13 mouse cellular contexts compared by ENCODE assay signal in the genomic region with DNA sequence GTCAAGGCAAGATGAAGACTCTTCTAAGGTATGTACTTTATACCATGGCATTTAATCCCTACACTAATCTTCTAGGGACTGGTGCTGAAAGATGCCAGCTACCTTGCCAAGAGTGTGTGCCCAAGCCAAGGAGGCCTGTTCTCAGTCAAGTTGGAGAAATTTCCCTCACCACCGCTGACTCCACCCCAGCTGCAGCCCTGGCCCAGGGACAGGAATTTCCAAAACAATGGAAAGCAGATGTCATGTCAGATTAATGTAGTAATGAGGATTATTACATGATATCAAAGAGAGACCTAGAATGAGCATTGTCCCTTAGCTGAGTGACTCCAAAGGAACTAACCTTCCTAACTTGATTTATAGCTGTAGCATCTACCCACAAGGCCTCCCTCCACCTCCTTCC. TPM values are rescaled to one million over a fixed set of nuclear protein-coding genes. Genes with fewer than 3 reads are reported as not detected.
DNase-seq lines count a peak whose midpoint lies in the region; ATAC-seq and TF ChIP-seq lines count a peak whose summit lies in the region.
"Had no signal": no experiment of that assay in that cellular context is flagged by ENCODE, and none has a peak within 500 bp of the region (broad histone marks: within the 10 kb centered on the region; RNA-seq: fewer than 3 reads in every experiment).

No protein-coding gene starts in this region.

- H3K27me3 ChIP-seq in embryonic facial prominence, embryonic 14.5 days (replicated peaks; ENCODE audit: control insufficient read depth, insufficient read depth, low read length): no peaks in the 10 kb centered on the region; the same call in 1 of the 2 replicates
- peaks cover 12% of the 10 kb centered on the region for H3K27me3 ChIP-seq in embryonic facial prominence, embryonic 10.5 days (replicated peaks; ENCODE audit: low read depth, poor library complexity, severe bottlenecking)
- no peaks in the 10 kb centered on the region for H3K27me3 ChIP-seq in E14TG2a.4 (ENCODE audit: insufficient read depth, low read length)
- H3K27me3 ChIP-seq in lung, postnatal 0 days (replicated peaks; ENCODE audit: insufficient read depth, low read length): no peaks in the 10 kb centered on the region
- no peaks in the 10 kb centered on the region for H3K27me3 ChIP-seq in intestine, embryonic 15.5 days (replicated peaks)

- intact Hi-C loops in heart, postnatal 10 days (cut with DNase I): no loop called here

- no peak overlapping the region for H3K9ac ChIP-seq in embryonic facial prominence, embryonic 14.5 days (ENCODE audit: low read depth, low read length)
- no peak overlapping the region for H3K9ac ChIP-seq in lung, postnatal 0 days (replicated peaks; ENCODE audit: low read depth)
- no peak overlapping the region for H3K9ac ChIP-seq in intestine, embryonic 15.5 days
- H3K9ac ChIP-seq: forebrain, embryonic 15.5 days; hindbrain, embryonic 12.5 days had no signal

- no peak for TF ChIP-seq EP300 in lung, postnatal 0 days (IDR thresholded peaks at IDR 0.05)

- no peaks in the 10 kb centered on the region for H3K36me3 ChIP-seq in embryonic facial prominence, embryonic 14.5 days (ENCODE audit: control insufficient read depth, insufficient read depth, low read length)
- no peaks in the 10 kb centered on the region for H3K36me3 ChIP-seq in embryonic facial prominence, embryonic 10.5 days (replicated peaks)
- peaks cover 38% of the 10 kb centered on the region for H3K36me3 ChIP-seq in E14TG2a.4 (ENCODE audit: insufficient read depth, low read length)
- H3K36me3 ChIP-seq in lung, postnatal 0 days (ENCODE audit: insufficient read depth, low read length): no peaks in the 10 kb centered on the region
- H3K36me3 ChIP-seq in intestine, embryonic 15.5 days: no peaks in the 10 kb centered on the region
- H3K36me3 ChIP-seq: forebrain, embryonic 15.5 days; hindbrain, embryonic 12.5 days had no signal

- H3K4me2 ChIP-seq in embryonic facial prominence, embryonic 14.5 days (ENCODE audit: low read depth, low read length): no peak overlapping the region
- H3K4me2 ChIP-seq in lung, postnatal 0 days (replicated peaks; ENCODE audit: low read depth, low read length): no peak overlapping the region
- no peak overlapping the region for H3K4me2 ChIP-seq in intestine, embryonic 15.5 days (replicated peaks)
- H3K4me2 ChIP-seq: forebrain, embryonic 15.5 days; hindbrain, embryonic 12.5 days had no signal

- 41% methylated on average over 1 of the region's 1 CpGs for WGBS in embryonic facial prominence, embryonic 14.5 days
- WGBS in embryonic facial prominence, embryonic 10.5 days: 81% methylated on average over 1 of the region's 1 CpGs
- WGBS in lung, postnatal 0 days: 53% methylated on average over 1 of the region's 1 CpGs
- 81% methylated on average over 1 of the region's 1 CpGs for WGBS in intestine, embryonic 15.5 days

- TF ChIP-seq CTCF in E14TG2a.4 (conservative IDR thresholded peaks at IDR 0.05; ENCODE audit: low read length): no peak
- TF ChIP-seq CTCF in lung, postnatal 0 days (IDR thresholded peaks at IDR 0.05): no peak

- no peaks in the 10 kb centered on the region for H3K4me1 ChIP-seq in embryonic facial prominence, embryonic 14.5 days (ENCODE audit: control insufficient read depth, insufficient read depth, low read length)
- H3K4me1 ChIP-seq in embryonic facial prominence, embryonic 10.5 days: peaks cover 16% of the 10 kb centered on the region
- peaks cover 99% of the 10 kb centered on the region for H3K4me1 ChIP-seq in E14TG2a.4 (replicated peaks; ENCODE audit: low read depth, low read length)
- H3K4me1 ChIP-seq in lung, postnatal 0 days (ENCODE audit: insufficient read depth, low read depth, low read length): peaks cover 12% of the 10 kb centered on the region; the same call in 1 of the 2 replicates
- H3K4me1 ChIP-seq in intestine, embryonic 15.5 days (replicated peaks): peaks cover 6% of the 10 kb centered on the region; the same call in 1 of the 2 replicates
- H3K4me1 ChIP-seq: forebrain, embryonic 15.5 days had no signal

- H3K27ac ChIP-seq in embryonic facial prominence, embryonic 14.5 days (replicated peaks; ENCODE audit: low read depth, low read length): no peak overlapping the region
- no peak overlapping the region for H3K27ac ChIP-seq in embryonic facial prominence, embryonic 10.5 days (replicated peaks)
- H3K27ac ChIP-seq in lung, postnatal 0 days (ENCODE audit: low read length): peak overlapping the region; percentile 54; the same call in 1 of the 2 replicates
- H3K27ac ChIP-seq in intestine, embryonic 15.5 days: no peak overlapping the region
- H3K27ac ChIP-seq: forebrain, embryonic 15.5 days; hindbrain, embryonic 12.5 days; left cerebral cortex, adult 2 months had no signal

- ATAC-seq in embryonic facial prominence, embryonic 14.5 days (ENCODE audit: low read depth): peak; percentile 37; the same call in 1 of the 2 replicates
- peak; percentile 65 for ATAC-seq in lung, postnatal 0 days
- no peak for ATAC-seq in intestine, embryonic 15.5 days
- ATAC-seq: forebrain, embryonic 15.5 days had no signal

- peak; percentile 24 for DNase-seq in embryonic facial prominence, embryonic 14.5 days (ENCODE audit: low spot score)
- no peak for DNase-seq in embryonic facial prominence, embryonic 10.5 days (ENCODE audit: low spot score)
- peak; percentile 25 to 34 for DNase-seq in heart, postnatal 10 days
- DNase-seq in lung, postnatal 0 days (ENCODE audit: low spot score): peak; percentile 51
- no peak for DNase-seq in right cerebral cortex, postnatal 36 days (ENCODE audit: low spot score in 2 of 2)
- DNase-seq in frontal cortex, adult 2 months (ENCODE audit: extremely low spot score in 1 of 2, low spot score in 1 of 2): no peak
- DNase-seq: thymus, postnatal 14 days had no signal

- H3K9me3 ChIP-seq in embryonic facial prominence, embryonic 14.5 days (ENCODE audit: control insufficient read depth, low read length): no peaks in the 10 kb centered on the region
- no peaks in the 10 kb centered on the region for H3K9me3 ChIP-seq in embryonic facial prominence, embryonic 10.5 days
- H3K9me3 ChIP-seq in E14TG2a.4 (ENCODE audit: low read length): no peaks in the 10 kb centered on the region
- H3K9me3 ChIP-seq in lung, postnatal 0 days (ENCODE audit: low read length): no peaks in the 10 kb centered on the region
- H3K9me3 ChIP-seq in intestine, embryonic 15.5 days: no peaks in the 10 kb centered on the region
- H3K9me3 ChIP-seq: forebrain, embryonic 15.5 days; hindbrain, embryonic 12.5 days had no signal

- H3K4me3 ChIP-seq in embryonic facial prominence, embryonic 14.5 days (ENCODE audit: low read depth, low read length): no peak overlapping the region
- H3K4me3 ChIP-seq in embryonic facial prominence, embryonic 10.5 days: no peak overlapping the region
- 0 out of 2 replicates have a peak overlapping the region, but pooled peaks have one; percentile 21 for H3K4me3 ChIP-seq in E14TG2a.4 (replicated peaks; ENCODE audit: low read length)
- no peak overlapping the region for H3K4me3 ChIP-seq in lung, postnatal 0 days (ENCODE audit: low read depth, low read length)
- no peak overlapping the region for H3K4me3 ChIP-seq in intestine, embryonic 15.5 days (replicated peaks)
- H3K4me3 ChIP-seq: forebrain, embryonic 15.5 days; hindbrain, embryonic 12.5 days; left cerebral cortex, adult 2 months had no signal

RNA-seq across cellular contexts. Expression of gene Stx3, which starts 8.3 kb away (rescaled TPM):
- polyA plus RNA-seq in embryonic facial prominence, embryonic 14.5 days (2014; fragmentation: Nextera tagmentation; extraction: Ambion mirVana): 8.7 and 8.8 TPM in 2 replicates
- 9.8 and 10.7 TPM in 2 replicates for polyA plus RNA-seq in embryonic facial prominence, embryonic 10.5 days (2016; fragmentation: Nextera tagmentation; extraction: Ambion mirVana)
- 1 to 10 TPM; 5.9 to 8.4 TPM for total RNA-seq in heart, postnatal 10 days (2021)
- 39.7 and 42.6 TPM in 2 replicates for polyA plus RNA-seq in lung, postnatal 0 days (2015; fragmentation: Nextera tagmentation; extraction: Ambion mirVana)
- 39.5 and 44.2 TPM in 2 replicates for polyA plus RNA-seq in frontal cortex, adult 2 months (2012; rRNA removed)
- polyA plus RNA-seq in intestine, embryonic 15.5 days (2015; fragmentation: Nextera tagmentation; extraction: Ambion mirVana): 41.6 and 44.8 TPM in 2 replicates

RNA-seq across cellular contexts. Expression of gene Olfr1417, which starts 28.2 kb away (rescaled TPM):
- not detected in 2 replicates for polyA plus RNA-seq in embryonic facial prominence, embryonic 14.5 days (2014; fragmentation: Nextera tagmentation; extraction: Ambion mirVana)
- not detected in 2 replicates for polyA plus RNA-seq in embryonic facial prominence, embryonic 10.5 days (2016; fragmentation: Nextera tagmentation; extraction: Ambion mirVana)
- total RNA-seq in heart, postnatal 10 days (2021): not detected
- 0.08 and 0.14 TPM in 2 replicates for polyA plus RNA-seq in lung, postnatal 0 days (2015; fragmentation: Nextera tagmentation; extraction: Ambion mirVana)
- 0.18 TPM in 1 of 2 replicates, not detected in the other for polyA plus RNA-seq in frontal cortex, adult 2 months (2012; rRNA removed)
- polyA plus RNA-seq in intestine, embryonic 15.5 days (2015; fragmentation: Nextera tagmentation; extraction: Ambion mirVana): not detected in 2 replicates
- total RNA-seq: left cerebral cortex, adult 2 months had no signal
- polyA plus RNA-seq: forebrain, embryonic 15.5 days; hindbrain, embryonic 12.5 days; liver, embryonic 16.5 days had no signal

RNA-seq across cellular contexts. Expression of gene Mrpl16, which starts 40.7 kb away (rescaled TPM):
- 48.9 and 51.9 TPM in 2 replicates for polyA plus RNA-seq in embryonic facial prominence, embryonic 14.5 days (2014; fragmentation: Nextera tagmentation; extraction: Ambion mirVana)
- 58.5 and 59.5 TPM in 2 replicates for polyA plus RNA-seq in embryonic facial prominence, embryonic 10.5 days (2016; fragmentation: Nextera tagmentation; extraction: Ambion mirVana)
- total RNA-seq in heart, postnatal 10 days (2021): 10 to 100 TPM; 90.2 to 93.8 TPM
- polyA plus RNA-seq in lung, postnatal 0 days (2015; fragmentation: Nextera tagmentation; extraction: Ambion mirVana): 26.9 and 27.8 TPM in 2 replicates
- 36.4 and 41.1 TPM in 2 replicates for polyA plus RNA-seq in frontal cortex, adult 2 months (2012; rRNA removed)
- 58.3 and 63.8 TPM in 2 replicates for polyA plus RNA-seq in intestine, embryonic 15.5 days (2015; fragmentation: Nextera tagmentation; extraction: Ambion mirVana)

RNA-seq across cellular contexts. Expression of gene Olfr1418, which starts 50.0 kb away (rescaled TPM):
- not detected in 2 replicates for polyA plus RNA-seq in embryonic facial prominence, embryonic 14.5 days (2014; fragmentation: Nextera tagmentation; extraction: Ambion mirVana)
- not detected in 2 replicates for polyA plus RNA-seq in embryonic facial prominence, embryonic 10.5 days (2016; fragmentation: Nextera tagmentation; extraction: Ambion mirVana)
- not detected for total RNA-seq in heart, postnatal 10 days (2021)
- polyA plus RNA-seq in lung, postnatal 0 days (2015; fragmentation: Nextera tagmentation; extraction: Ambion mirVana): not detected in 2 replicates
- not detected in 2 replicates for polyA plus RNA-seq in frontal cortex, adult 2 months (2012; rRNA removed)
- polyA plus RNA-seq in intestine, embryonic 15.5 days (2015; fragmentation: Nextera tagmentation; extraction: Ambion mirVana): not detected in 2 replicates
- total RNA-seq: left cerebral cortex, adult 2 months had no signal
- polyA plus RNA-seq: forebrain, embryonic 15.5 days; hindbrain, embryonic 12.5 days; liver, embryonic 16.5 days had no signal

Comparison
In these comparisons a context has a peak if more than half of its experiments do, and no peak if none do; other contexts are left out.
1. DNase-seq: peak in embryonic facial prominence, embryonic 14.5 days (single experiment), heart, postnatal 10 days (2 of 2) and lung, postnatal 0 days (single experiment); none in embryonic facial prominence, embryonic 10.5 days (single experiment), right cerebral cortex, postnatal 36 days (0 of 2) and frontal cortex, adult 2 months (0 of 2).